Mouse (Mus musculus) small intestine, adult 2 months (tissue): Measurements from ENCODE around the gene Ctse.

ENCODE experiments used
- CTCF ChIP-seq: fragments of 200-500 bp; IDR thresholded peaks from 2 replicates; pipeline ENCODE4 v1.5.1; 2012; ENCODE audit warnings: low read depth, mild to moderate bottlenecking, control low read depth, inconsistent platforms, low read length, moderate library complexity, mixed read lengths; ENCODE audit not compliant: insufficient replicate concordance, insufficient read length; ENCODE audit errors: extremely low read depth
- POLR2A ChIP-seq: fragments of 200-500 bp; IDR thresholded peaks from 2 replicates; pipeline ENCODE4 v1.6.1; 2012; ENCODE audit warnings: low read depth, mild to moderate bottlenecking, control low read depth, inconsistent platforms, low read length, moderate library complexity

DNA sequence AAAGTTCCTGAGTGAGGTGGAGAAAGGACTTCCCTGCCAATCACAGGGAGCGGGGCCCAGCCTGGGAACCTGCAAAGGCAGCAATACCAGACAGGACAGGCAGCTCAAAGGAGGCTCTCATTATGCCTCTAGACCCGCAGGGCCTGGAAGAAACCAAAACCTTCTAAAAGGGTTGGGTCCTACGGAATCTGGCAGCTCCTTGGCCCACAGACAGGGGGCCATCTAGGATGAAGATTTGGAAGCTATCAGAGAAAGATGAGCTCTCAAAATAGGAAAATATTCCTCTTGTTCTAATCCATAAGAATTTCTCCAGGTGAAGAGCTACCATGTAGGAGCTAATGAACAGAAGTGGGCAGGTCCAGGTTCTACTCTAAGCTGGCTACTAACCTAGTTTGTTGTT, 50.9 kb downstream of the Ctse start:
- TF ChIP-seq CTCF (no peak), POLR2A (no peak)
